Mouse (Mus musculus): ENCODE results near the gene Tmem50a. TPM values are rescaled to one million over a fixed set of nuclear protein-coding genes. Genes with fewer than 3 reads are reported as not detected.

Tmem50a gene
- polyA plus RNA-seq, 1 experiment = 115 TPM

DNA sequence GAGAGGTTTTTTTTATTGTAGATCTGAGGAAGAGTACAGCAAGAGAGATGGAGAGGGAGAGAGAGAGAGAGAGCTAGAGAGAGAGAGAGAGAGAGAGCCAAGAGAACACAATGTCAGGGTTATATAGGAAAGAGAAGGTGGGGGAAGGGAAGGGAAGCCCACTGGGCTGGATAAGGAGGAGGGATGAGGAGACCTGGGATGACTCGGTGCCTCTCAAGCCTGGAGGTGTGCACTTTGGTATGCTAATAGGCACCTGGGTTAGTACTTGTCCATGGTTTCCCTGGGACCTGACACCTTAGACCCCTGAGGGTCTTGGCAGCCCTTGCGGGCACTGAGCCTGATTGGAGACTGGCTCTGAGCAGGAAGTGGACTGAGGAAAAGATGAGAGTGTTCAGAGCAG lies 42.9 kb downstream of the Tmem50a start:
- Histone ChIP-seq H3K4me3 (ENCODE audit: insufficient read depth, low read depth, low read length) (no peak overlapping the region), H3K27me3 (replicated peaks; ENCODE audit: control insufficient read depth, insufficient read depth, low read length) (no peaks in the 10 kb centered on the region), H3K36me3 (ENCODE audit: control insufficient read depth, insufficient read depth, low read length) (no peaks in the 10 kb centered on the region), H3K27ac (ENCODE audit: insufficient read depth, low read depth, low read length) (no peak overlapping the region), H3K4me1 (ENCODE audit: control insufficient read depth, insufficient read depth, low read length) (no peaks in the 10 kb centered on the region)
- WGBS = 67% methylated on average over 2 of the region's 2 CpGs
- no peak for DNase-seq
- TF ChIP-seq CTCF (conservative IDR thresholded peaks at IDR 0.05; ENCODE audit: insufficient read depth, insufficient read length, low read depth, low read length) (no peak), POLR2A (IDR thresholded peaks at IDR 0.05; ENCODE audit: low read depth, low read length) (no peak)

GRCm38 (mm10) chr4:134871477-134871876 lies 43.3 kb downstream of the Tmem50a start:
- Histone ChIP-seq H3K27ac (ENCODE audit: insufficient read depth, low read depth, low read length) (no peak overlapping the region), H3K27me3 (replicated peaks; ENCODE audit: control insufficient read depth, insufficient read depth, low read length) (no peaks in the 10 kb centered on the region), H3K36me3 (ENCODE audit: control insufficient read depth, insufficient read depth, low read length) (no peaks in the 10 kb centered on the region), H3K4me3 (ENCODE audit: insufficient read depth, low read depth, low read length) (no peak overlapping the region), H3K4me1 (ENCODE audit: control insufficient read depth, insufficient read depth, low read length) (no peaks in the 10 kb centered on the region)
- 77% methylated on average over 4 of the region's 4 CpGs for WGBS
- no peak for TF ChIP-seq POLR2A (IDR thresholded peaks at IDR 0.05; ENCODE audit: low read depth, low read length)
- no peak for TF ChIP-seq CTCF (conservative IDR thresholded peaks at IDR 0.05; ENCODE audit: insufficient read depth, insufficient read length, low read depth, low read length)
- DNase-seq = no peak

GRCm38 (mm10) chr4:134869815-134870375 lies 44.9 kb downstream of the Tmem50a start:
- H3K36me3 ChIP-seq (ENCODE audit: control insufficient read depth, insufficient read depth, low read length) = no peaks in the 10 kb centered on the region
- H3K4me1 ChIP-seq (ENCODE audit: control insufficient read depth, insufficient read depth, low read length) = no peaks in the 10 kb centered on the region
- H3K27me3 ChIP-seq (replicated peaks; ENCODE audit: control insufficient read depth, insufficient read depth, low read length) = no peaks in the 10 kb centered on the region
- TF ChIP-seq CTCF (conservative IDR thresholded peaks at IDR 0.05; ENCODE audit: insufficient read depth, insufficient read length, low read depth, low read length) (no peak), POLR2A (IDR thresholded peaks at IDR 0.05; ENCODE audit: low read depth, low read length) (no peak)
- no peak overlapping the region for H3K27ac ChIP-seq (ENCODE audit: insufficient read depth, low read depth, low read length)
- no peak overlapping the region for H3K4me3 ChIP-seq (ENCODE audit: insufficient read depth, low read depth, low read length)
- WGBS = 69% methylated on average over 7 of the region's 7 CpGs
- no peak for DNase-seq

GRCm38 (mm10) chr4:134869068-134869730 lies 45.6 kb downstream of the Tmem50a start:
- 29% methylated on average over 16 of the region's 16 CpGs for WGBS
- TF ChIP-seq POLR2A (IDR thresholded peaks at IDR 0.05; ENCODE audit: low read depth, low read length) (no peak), CTCF (conservative IDR thresholded peaks at IDR 0.05; ENCODE audit: insufficient read depth, insufficient read length, low read depth, low read length) (no peak)
- no peaks in the 10 kb centered on the region for H3K27me3 ChIP-seq (replicated peaks; ENCODE audit: control insufficient read depth, insufficient read depth, low read length)
- H3K4me3 ChIP-seq (ENCODE audit: insufficient read depth, low read depth, low read length) = no peak overlapping the region
- H3K36me3 ChIP-seq (ENCODE audit: control insufficient read depth, insufficient read depth, low read length) = no peaks in the 10 kb centered on the region
- H3K4me1 ChIP-seq (ENCODE audit: control insufficient read depth, insufficient read depth, low read length) = no peaks in the 10 kb centered on the region
- DNase-seq = no peak
- H3K27ac ChIP-seq (ENCODE audit: insufficient read depth, low read depth, low read length) = no peak overlapping the region

DNA sequence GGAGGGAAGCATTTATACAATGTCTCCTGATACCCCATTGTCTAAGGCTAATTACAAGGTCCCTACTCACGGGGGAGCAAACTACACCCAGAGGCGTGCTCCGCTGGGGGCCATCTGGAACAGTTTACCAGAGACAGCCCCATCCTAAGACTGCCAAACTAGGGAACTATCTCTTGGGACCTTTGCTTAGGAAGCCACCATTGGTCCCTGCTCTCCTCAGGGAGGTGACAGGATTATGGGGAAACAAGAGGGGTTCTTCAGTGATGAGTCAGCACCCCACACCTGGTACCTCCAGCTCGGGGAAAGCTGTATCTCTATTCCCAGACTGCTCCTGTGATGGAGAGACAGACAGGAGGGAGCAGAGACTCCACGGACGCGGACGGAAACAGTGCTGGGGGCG lies 46.3 kb downstream of the Tmem50a start:
- no peak for TF ChIP-seq POLR2A (IDR thresholded peaks at IDR 0.05; ENCODE audit: low read depth, low read length)
- no peak for TF ChIP-seq CTCF (conservative IDR thresholded peaks at IDR 0.05; ENCODE audit: insufficient read depth, insufficient read length, low read depth, low read length)
- DNase-seq = no peak
- 45% methylated on average over 9 of the region's 9 CpGs for WGBS
- H3K36me3 ChIP-seq (ENCODE audit: control insufficient read depth, insufficient read depth, low read length) = no peaks in the 10 kb centered on the region
- no peaks in the 10 kb centered on the region for H3K27me3 ChIP-seq (replicated peaks; ENCODE audit: control insufficient read depth, insufficient read depth, low read length)
- H3K4me1 ChIP-seq (ENCODE audit: control insufficient read depth, insufficient read depth, low read length) = no peaks in the 10 kb centered on the region
- no peak overlapping the region for H3K27ac ChIP-seq (ENCODE audit: insufficient read depth, low read depth, low read length)
- no peak overlapping the region for H3K4me3 ChIP-seq (ENCODE audit: insufficient read depth, low read depth, low read length)

GRCm38 (mm10) chr4:134868065-134868464 lies 46.8 kb downstream of the Tmem50a start:
- Histone ChIP-seq H3K27ac (ENCODE audit: insufficient read depth, low read depth, low read length) (no peak overlapping the region), H3K4me3 (ENCODE audit: insufficient read depth, low read depth, low read length) (no peak overlapping the region), H3K4me1 (ENCODE audit: control insufficient read depth, insufficient read depth, low read length) (no peaks in the 10 kb centered on the region), H3K36me3 (ENCODE audit: control insufficient read depth, insufficient read depth, low read length) (no peaks in the 10 kb centered on the region), H3K27me3 (replicated peaks; ENCODE audit: control insufficient read depth, insufficient read depth, low read length) (no peaks in the 10 kb centered on the region)
- WGBS = 91% methylated on average over 10 of the region's 10 CpGs
- DNase-seq = no peak
- no peak for TF ChIP-seq CTCF (conservative IDR thresholded peaks at IDR 0.05; ENCODE audit: insufficient read depth, insufficient read length, low read depth, low read length)
- no peak for TF ChIP-seq POLR2A (IDR thresholded peaks at IDR 0.05; ENCODE audit: low read depth, low read length)

GRCm38 (mm10) chr4:134867661-134868060 lies 47.2 kb downstream of the Tmem50a start:
- Histone ChIP-seq H3K4me3 (ENCODE audit: insufficient read depth, low read depth, low read length) (no peak overlapping the region), H3K27me3 (replicated peaks; ENCODE audit: control insufficient read depth, insufficient read depth, low read length) (no peaks in the 10 kb centered on the region), H3K27ac (ENCODE audit: insufficient read depth, low read depth, low read length) (no peak overlapping the region), H3K36me3 (ENCODE audit: control insufficient read depth, insufficient read depth, low read length) (no peaks in the 10 kb centered on the region), H3K4me1 (ENCODE audit: control insufficient read depth, insufficient read depth, low read length) (no peaks in the 10 kb centered on the region)
- 89% methylated on average over 8 of the region's 8 CpGs for WGBS
- DNase-seq = no peak
- TF ChIP-seq CTCF (conservative IDR thresholded peaks at IDR 0.05; ENCODE audit: insufficient read depth, insufficient read length, low read depth, low read length) (no peak), POLR2A (IDR thresholded peaks at IDR 0.05; ENCODE audit: low read depth, low read length) (no peak)
